Mouse (Mus musculus) cerebellum, postnatal 36 days (tissue): ENCODE measurements at regions not wholly inside any gene's neighbourhood (a gene's known extent, or its start where the extent isn't known, plus 50 kb on each side); places are given as distances from the start of the nearest gene placed in this dataset.
A peak's percentile ranks its signal among the peaks of the same experiment; 100 is the strongest.
"Not testable (repeated sequence)": the region's sequence is repeated elsewhere in the genome, so short reads cannot be mapped to it uniquely, and the experiment has no call there.

Experiments used
- DNase-seq, 2 experiments: peaks; one replicate each; pipeline ENCODE4 v3.0.0; 2021 to 2022; ENCODE audit warnings: mixed read lengths in 2 of 2

DNA sequence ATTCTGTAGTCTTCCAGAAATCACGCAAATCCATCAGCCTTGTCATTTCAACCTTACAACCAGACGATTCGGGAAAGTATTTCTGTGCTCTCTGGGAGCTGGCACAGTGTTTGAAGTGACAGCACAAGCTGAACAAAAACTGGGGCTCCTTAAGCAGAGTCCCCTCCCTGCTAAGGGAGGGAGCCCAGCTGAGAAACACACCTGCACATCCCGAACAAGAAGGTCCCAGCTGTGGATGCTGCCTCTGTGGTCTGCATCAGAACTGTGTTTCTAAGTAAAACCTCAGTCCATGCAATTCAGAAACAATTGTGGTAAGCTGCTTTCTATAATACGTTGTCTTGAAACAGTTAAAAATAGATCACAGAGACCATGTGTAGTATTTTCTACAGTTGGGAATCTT is 693.8 kb downstream of the Dad1 start:
- not testable (repeated sequence) for DNase-seq

- DNase-seq = not testable (repeated sequence)
Observed at GRCm38 (mm10) chr14:53559386-53559920, 694.5 kb downstream of the Dad1 start.

- no peak for DNase-seq
Observed at GRCm38 (mm10) chr14:53553771-53554170, 700.1 kb downstream of the Dad1 start.

GRCm38 (mm10) chr14:53547365-53547764 is 706.5 kb downstream of the Dad1 start:
- DNase-seq = not testable (repeated sequence)

- no peak for DNase-seq
Observed at GRCm38 (mm10) chr14:53545351-53545750, 708.6 kb downstream of the Dad1 start.

DNA sequence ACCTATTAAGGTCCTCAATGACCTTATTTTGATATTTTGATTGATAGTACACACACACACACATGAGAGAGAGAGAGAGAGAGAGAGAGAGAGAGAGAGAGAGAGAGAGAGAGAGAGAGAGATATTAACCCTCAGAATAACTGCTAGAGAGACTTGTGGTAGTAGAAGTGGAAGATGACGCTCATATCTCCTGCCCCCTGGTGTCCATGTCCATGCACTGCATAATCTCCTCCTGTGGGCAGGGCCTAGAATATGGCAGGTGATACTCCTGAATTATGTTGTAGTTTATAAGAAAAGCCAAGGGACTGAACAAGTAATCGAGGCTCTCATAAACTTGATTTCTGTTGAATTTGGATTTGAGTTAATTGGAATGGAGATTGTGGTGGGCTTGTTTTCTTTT is 712.3 kb downstream of the Dad1 start:
- not testable (repeated sequence) for DNase-seq

DNA sequence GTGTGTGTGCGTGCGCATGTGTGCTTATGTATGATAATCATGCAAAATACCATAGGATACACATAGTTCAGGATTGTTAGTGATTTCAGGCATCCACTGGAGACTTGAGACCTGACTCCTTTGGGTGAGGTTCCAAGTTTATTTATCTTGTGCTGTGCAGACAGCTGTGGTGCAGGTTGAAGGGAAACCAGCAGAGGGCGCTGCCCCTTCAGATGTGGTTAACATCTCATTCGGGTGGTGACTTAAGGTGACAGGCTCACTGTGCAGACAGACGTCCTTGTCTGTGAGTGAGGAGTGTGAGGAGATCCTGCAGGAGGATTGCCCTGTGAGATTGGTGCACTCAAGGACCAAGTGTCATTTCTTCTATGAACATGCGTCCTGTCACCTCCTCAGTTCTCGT is 716.0 kb downstream of the Dad1 start:
- DNase-seq = not testable (repeated sequence)

DNA sequence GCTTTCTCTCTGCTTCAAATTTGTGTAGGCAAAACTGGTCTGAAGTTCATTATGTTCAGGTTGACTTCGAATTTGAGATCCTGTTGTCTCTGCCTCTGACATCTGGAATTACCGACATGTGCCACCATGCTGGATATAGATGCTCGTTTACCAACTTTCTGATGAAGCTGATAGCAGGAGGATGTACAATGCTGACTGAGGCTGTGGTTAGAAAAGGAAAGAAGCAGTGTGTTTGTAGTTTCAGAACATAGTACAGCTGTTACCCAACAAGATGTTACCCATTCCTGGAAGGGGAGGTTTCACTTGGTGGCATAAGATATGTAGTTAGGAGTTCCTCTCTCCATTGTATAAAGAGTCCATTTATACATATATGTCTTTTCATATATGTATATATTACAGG is 730.5 kb downstream of the Dad1 start:
- DNase-seq = not testable (repeated sequence)

DNA sequence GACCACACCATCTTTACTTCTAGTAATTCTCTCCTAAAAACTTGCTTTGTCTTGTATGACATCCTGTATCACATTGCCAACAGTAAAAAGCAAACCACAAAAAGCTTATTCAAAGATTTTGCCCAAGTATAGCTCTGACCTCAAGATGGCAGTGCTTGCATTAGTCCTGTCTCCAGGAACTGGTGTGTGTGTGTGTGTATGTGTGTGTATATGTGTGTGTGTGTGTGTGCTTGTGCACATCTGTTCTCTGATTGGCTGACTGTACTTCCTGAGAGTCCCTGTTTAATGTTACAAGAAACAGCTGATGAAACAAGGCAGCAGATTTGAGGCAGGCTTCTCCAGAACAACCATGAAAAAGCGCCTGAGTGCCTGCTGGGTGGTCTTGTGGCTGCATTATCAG is 735.0 kb downstream of the Dad1 start:
- not testable (repeated sequence) for DNase-seq

GRCm38 (mm10) chr14:53516623-53517238 is 737.2 kb downstream of the Dad1 start:
- DNase-seq = not testable (repeated sequence)

DNA sequence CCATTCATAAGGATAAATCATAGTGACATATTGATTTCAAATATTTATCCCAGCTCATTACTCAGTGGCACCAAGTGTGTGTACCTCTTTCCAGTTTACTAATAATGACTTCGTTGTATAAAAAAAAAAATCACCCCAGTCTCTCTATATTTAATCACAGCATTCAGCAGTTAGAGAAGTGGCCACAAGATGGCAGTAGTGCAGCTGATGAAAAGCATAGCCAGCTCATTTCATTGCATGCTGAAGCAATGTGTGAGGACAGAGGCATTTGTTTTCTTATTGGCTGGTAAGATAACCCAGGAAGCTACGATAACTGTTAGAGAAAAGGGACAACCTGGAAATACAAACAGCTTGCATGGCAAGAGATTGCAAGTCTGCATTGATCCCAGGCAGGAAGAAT is 748.5 kb downstream of the Dad1 start:
- peak in 1 of 2 experiments; percentile 6 for DNase-seq

DNA sequence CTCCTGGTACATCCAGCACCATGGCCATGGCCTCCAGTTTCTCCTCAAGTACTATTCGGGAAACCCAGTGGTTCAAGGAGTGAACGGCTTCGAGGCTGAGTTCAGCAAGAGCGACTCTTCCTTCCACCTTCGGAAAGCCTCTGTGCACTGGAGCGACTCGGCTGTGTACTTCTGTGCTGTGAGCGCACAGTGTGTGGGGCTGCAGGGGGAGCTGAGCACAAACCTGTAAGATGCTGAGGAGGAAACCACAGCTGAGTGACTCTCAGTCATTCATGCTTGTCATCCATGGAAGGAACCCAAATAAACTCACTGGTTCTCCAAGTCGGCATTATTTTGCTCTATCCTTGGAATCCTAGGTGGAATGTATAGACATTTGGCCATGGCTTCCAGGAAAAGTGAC is 765.5 kb downstream of the Dad1 start:
- DNase-seq = not testable (repeated sequence)

- not testable (repeated sequence) for DNase-seq
Observed at GRCm38 (mm10) chr14:53487611-53488010, 766.3 kb downstream of the Dad1 start.

GRCm38 (mm10) chr14:53474170-53474569 is 779.7 kb downstream of the Dad1 start:
- DNase-seq = not testable (repeated sequence)

DNA sequence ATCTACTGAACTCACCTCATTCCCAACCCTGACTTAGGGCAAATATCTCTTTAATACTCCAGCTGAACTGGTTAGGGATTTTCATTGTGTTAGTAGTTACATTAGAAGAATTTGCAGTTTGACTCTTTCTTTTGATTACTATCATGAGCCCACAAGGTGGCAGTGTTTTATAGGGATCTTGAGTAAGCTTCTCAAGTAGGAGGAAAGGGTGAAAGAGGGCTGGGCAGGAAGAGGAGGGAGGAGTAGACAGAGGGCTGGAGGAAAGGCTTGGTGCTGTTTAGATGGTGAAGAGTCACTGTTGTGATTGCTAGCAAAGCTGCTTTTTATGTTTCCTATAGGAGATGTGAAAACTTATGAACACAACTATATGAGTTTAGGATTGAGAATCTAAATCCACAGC is 793.1 kb downstream of the Dad1 start:
- DNase-seq = not testable (repeated sequence)

DNA sequence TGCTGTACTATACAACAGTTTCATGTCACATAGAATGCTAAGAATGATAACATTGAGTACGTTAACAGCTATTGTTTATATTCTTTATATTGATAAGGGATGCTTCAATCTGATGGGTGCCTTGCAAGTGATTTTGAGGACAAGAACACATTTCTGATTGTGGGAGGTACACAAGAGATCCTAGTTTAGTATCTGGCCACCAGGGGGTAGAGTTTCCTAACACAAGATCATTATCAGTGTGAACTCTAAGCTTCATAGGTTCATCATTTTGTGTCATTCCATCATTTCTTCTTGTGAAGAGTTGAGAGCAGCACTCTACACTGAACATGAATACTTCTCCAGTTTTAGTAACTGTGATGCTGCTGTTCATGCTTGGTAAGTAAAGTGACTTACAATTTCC is 799.9 kb downstream of the Dad1 start:
- DNase-seq = no peak

DNA sequence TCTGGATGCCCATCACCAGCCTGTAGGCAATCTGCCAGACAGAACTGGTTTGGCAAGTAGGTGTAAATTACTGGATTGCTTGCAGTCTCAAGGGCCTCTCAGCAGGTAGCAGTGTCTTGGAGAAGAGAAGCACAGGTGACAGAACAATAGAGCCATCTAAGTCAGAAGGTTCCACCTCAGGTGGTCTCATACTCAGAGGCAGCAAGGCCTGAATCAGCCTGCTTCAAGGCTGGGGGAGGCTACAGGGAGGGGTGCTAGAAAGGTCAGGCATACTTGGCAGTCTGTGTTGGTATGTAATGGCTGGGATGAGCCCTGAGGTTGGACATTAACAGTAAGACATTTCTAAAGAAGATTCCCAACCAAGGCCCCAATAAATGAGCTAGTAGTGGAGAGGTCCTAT is 814.3 kb downstream of the Dad1 start:
- DNase-seq = not testable (repeated sequence)

DNA sequence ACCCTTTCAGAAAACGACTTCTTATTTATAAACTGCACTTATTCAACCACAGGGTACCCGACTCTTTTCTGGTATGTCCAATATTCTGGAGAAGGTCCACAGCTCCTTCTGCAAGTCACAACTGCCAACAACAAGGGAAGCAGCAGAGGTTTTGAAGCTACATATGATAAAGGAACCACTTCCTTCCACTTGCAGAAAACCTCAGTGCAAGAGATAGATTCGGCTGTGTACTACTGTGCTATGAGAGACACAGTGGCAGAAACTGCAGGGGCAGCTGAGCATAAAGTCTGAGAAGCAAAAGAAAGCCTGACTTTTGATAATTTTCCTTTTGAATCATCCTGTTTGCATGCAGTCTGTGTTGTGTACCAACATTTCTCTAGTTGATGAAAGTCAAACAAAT is 823.8 kb downstream of the Dad1 start:
- DNase-seq = not testable (repeated sequence)

GRCm38 (mm10) chr14:53428447-53428846 is 825.5 kb downstream of the Dad1 start:
- not testable (repeated sequence) for DNase-seq

- not testable (repeated sequence) for DNase-seq
Observed at GRCm38 (mm10) chr14:53427636-53428035, 826.3 kb downstream of the Dad1 start.

GRCm38 (mm10) chr14:53416955-53417354 is 836.9 kb downstream of the Dad1 start:
- DNase-seq = not testable (repeated sequence)

GRCm38 (mm10) chr14:53407500-53408227 is 846.2 kb downstream of the Dad1 start:
- not testable (repeated sequence) for DNase-seq

DNA sequence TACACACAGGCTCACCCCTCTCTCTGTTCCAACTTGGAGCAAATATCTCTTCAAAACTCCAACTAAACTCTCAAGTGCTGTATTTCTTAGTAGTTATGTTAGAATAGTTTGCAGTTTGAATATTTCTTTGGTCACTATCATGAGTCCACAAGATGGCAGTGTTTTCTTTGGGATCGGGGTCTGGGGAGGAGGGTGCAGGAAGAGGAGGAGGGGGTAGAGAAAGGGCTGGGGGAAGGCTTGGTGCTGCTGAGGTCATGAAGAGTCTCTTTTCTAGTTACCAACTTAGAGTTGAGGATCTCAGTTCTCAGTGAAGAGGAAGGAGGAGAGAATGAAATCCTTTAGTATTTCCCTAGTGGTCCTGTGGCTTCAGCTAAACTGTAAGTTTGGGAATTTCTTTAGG is 863.6 kb downstream of the Dad1 start:
- not testable (repeated sequence) for DNase-seq

GRCm38 (mm10) chr14:53374591-53374990 is 879.0 kb upstream of the Olfr1507 start:
- not testable (repeated sequence) for DNase-seq
